Mouse (Mus musculus) ES-E14 (cell line): ENCODE data around the gene Olfr15. TPM values are rescaled to one million over a fixed set of nuclear protein-coding genes. Genes with fewer than 3 reads are reported as not detected.

Experiments
- DNase-seq: peaks from one replicate; pipeline ENCODE4 v3.0.0-alpha.2; 2013; ENCODE audit warnings: low read depth, low spot score
- H3K27ac ChIP-seq: 2 replicates; pipeline ENCODE4 v1.5.1; 2012; ENCODE audit warnings: low read depth, mild to moderate bottlenecking, low read length, moderate library complexity, mixed read lengths; ENCODE audit not compliant: poor library complexity, insufficient read depth, severe bottlenecking
- H3K36me3 ChIP-seq: 2 replicates; pipeline ENCODE4 v1.6.1; 2012; ENCODE audit warnings: mild to moderate bottlenecking, low read length, moderate library complexity, mixed read lengths; ENCODE audit not compliant: control insufficient read depth, poor library complexity, insufficient read depth, severe bottlenecking
- H3K4me1 ChIP-seq, 2 experiments: fragments of 150-350 bp in 1 of 2; sonication (generic) in 1 of 2; 2 replicates each; pipeline ENCODE4 v1.6.1; 2012; ENCODE audit warnings: low read length in 2 of 2, mild to moderate bottlenecking in 1 of 2, mixed read lengths in 1 of 2; ENCODE audit not compliant: control insufficient read depth in 2 of 2, insufficient read depth in 2 of 2, poor library complexity in 1 of 2
- H3K4me3 ChIP-seq, 2 experiments: fragments of 150-350 bp in 1 of 2; sonication (generic) in 1 of 2; 2 replicates each; pipeline ENCODE4 v1.5.1; 2012; ENCODE audit warnings: low read length in 2 of 2, low read depth in 1 of 2, mild to moderate bottlenecking in 1 of 2, mixed read lengths in 1 of 2; ENCODE audit not compliant: insufficient read depth in 1 of 2, poor library complexity in 1 of 2, severe bottlenecking in 1 of 2
- H3K9ac ChIP-seq: 2 replicates; pipeline ENCODE4 v1.6.1; 2012; ENCODE audit warnings: low read depth, mild to moderate bottlenecking, low read length, mixed read lengths; ENCODE audit not compliant: poor library complexity, insufficient read depth, severe bottlenecking
- H3K9me3 ChIP-seq: fragments of 150-350 bp; sonication (generic); 2 replicates; pipeline ENCODE4 v1.6.1; 2012; ENCODE audit warnings: low read depth, mild to moderate bottlenecking, low read length; ENCODE audit not compliant: control insufficient read depth, insufficient read depth
- CHD2 ChIP-seq: IDR thresholded peaks from 2 replicates; pipeline ENCODE4 v1.6.1; 2014; ENCODE audit warnings: mild to moderate bottlenecking, low read depth, low read length, inconsistent platforms
- HCFC1 ChIP-seq: IDR thresholded peaks from 2 replicates; pipeline ENCODE4 v1.6.1; 2012; ENCODE audit warnings: low read length, inconsistent platforms, borderline replicate concordance; ENCODE audit not compliant: insufficient read depth
- MAFK ChIP-seq: IDR thresholded peaks from 2 replicates; pipeline ENCODE4 v1.6.1; 2014; ENCODE audit warnings: mild to moderate bottlenecking, low read depth, low read length, inconsistent platforms; ENCODE audit not compliant: insufficient read depth
- ZC3H11A ChIP-seq: IDR thresholded peaks from 2 replicates; pipeline ENCODE4 v1.6.1; 2012; ENCODE audit warnings: low read depth, mild to moderate bottlenecking, inconsistent platforms, low read length, borderline replicate concordance
- ZNF384 ChIP-seq: IDR thresholded peaks from 2 replicates; pipeline ENCODE4 v1.6.1; 2012; ENCODE audit warnings: low read depth, low read length, inconsistent platforms
- in situ Hi-C, 2 experiments: fragments of 600-800 bp; cut with MboI; formaldehyde crosslinking; loops; one replicate each; pipeline ENCODE4 v1.15.1; 2025; ENCODE audit warnings: low sequenced_read_pairs in 2 of 2, inconsistent platforms in 1 of 2; ENCODE audit not compliant: unreplicated experiment in 2 of 2
- total RNA-seq: library from RNA; depleted of rRNA; stranded (reverse); fragments of 300-350 nt; gene quantifications from 2 replicates; pipeline ENCODE4 v1.2.3, GENCODE M21; 2012

Gene Olfr15
- total RNA-seq, 1 experiment: not detected

DNA sequence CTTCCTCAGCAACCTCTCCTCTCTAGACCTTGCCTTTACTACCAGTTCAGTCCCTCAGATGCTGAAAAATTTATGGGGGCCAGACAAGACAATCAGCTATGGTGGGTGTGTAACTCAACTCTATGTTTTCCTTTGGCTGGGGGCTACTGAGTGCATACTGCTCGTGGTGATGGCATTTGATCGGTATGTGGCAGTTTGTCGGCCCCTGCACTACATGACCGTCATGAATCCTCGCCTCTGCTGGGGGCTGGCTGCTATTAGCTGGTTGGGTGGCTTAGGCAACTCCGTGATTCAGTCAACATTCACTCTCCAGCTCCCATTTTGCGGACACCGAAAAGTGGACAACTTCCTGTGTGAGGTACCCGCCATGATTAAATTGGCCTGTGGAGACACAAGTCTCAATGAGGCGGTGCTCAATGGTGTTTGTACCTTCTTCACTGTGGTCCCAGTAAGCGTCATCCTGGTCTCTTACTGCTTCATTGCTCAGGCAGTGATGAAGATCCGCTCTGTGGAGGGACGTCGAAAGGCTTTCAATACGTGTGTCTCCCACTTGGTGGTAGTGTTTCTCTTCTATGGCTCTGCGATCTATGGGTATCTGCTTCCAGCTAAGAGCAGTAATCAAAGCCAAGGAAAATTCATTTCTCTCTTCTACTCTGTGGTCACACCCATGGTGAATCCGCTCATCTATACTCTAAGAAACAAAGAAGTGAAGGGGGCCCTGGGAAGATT lies 8.6 kb downstream of the Olfr15 start:
- peak overlapping the region; percentile 57; a peak in 3 of 4 replicates for H3K4me3 ChIP-seq
- peak overlapping the region; percentile 14; the same call in 1 of the 2 replicates for H3K9ac ChIP-seq
- no peaks in the 10 kb centered on the region for H3K9me3 ChIP-seq
- TF ChIP-seq CHD2: no peak
- TF ChIP-seq ZC3H11A: peak; percentile 68; the same call in 1 of the 2 replicates
- peaks cover 0 to 7% of the 10 kb centered on the region in 2 experiments; a peak in 2 of 4 replicates for H3K4me1 ChIP-seq
- DNase-seq: no peak
- no peak overlapping the region for H3K27ac ChIP-seq
- no peaks in the 10 kb centered on the region for H3K36me3 ChIP-seq
- in situ Hi-C loops: no loop called here

DNA sequence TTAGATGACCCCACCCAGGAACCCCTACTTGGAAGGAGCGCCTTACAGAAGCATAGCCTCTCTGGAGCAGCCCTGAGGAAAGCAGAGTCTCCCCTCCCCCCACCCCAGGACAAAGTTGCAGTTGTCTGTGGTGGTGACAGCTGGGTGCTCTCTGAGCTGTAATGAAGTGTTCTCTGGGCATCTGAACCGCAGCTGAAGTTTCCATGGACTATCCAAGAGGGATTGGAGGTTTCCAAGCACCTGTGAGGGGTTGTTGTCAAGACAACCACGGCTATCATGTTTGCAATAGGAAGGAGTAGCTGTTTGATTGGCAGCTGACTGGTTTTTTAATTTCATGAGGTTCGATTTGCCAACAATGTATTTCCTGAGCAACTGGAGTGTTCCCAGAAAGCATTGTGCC lies 12.3 kb downstream of the Olfr15 start:
- Histone ChIP-seq H3K4me1 (peaks cover 0 to 7% of the 10 kb centered on the region in 2 experiments; a peak in 2 of 4 replicates), H3K4me3 (no peak overlapping the region), H3K9me3 (no peaks in the 10 kb centered on the region), H3K9ac (no peak overlapping the region), H3K27ac (no peak overlapping the region), H3K36me3 (no peaks in the 10 kb centered on the region)
- TF ChIP-seq ZNF384: no peak
- no peak for TF ChIP-seq CHD2
- no peak for TF ChIP-seq MAFK
- no peak for TF ChIP-seq HCFC1
- TF ChIP-seq ZC3H11A: no peak
- DNase-seq: no peak
- in situ Hi-C loops: no loop called here

DNA sequence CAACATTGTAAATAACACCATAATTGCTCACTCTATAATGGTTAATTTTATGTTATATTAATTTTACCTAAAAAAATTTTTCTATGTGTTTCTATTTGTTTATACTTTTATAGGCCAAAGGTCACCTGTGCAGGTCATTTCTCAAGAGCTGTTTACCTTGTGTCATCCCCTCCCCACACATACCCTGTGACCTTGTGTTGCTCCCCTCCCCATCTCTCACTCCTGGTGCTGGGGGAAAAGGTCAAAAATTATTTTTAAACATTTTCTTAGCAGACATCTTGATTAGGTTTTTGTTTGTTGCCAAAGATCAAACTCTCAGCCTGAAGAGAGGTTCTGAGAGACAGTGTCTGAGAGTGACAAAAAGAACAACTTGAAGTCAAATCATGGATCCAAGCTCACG lies 13.1 kb downstream of the Olfr15 start:
- Histone ChIP-seq H3K36me3 (no peaks in the 10 kb centered on the region), H3K9ac (no peak overlapping the region), H3K9me3 (no peaks in the 10 kb centered on the region), H3K4me1 (peaks cover 0 to 8% of the 10 kb centered on the region in 2 experiments; a peak in 2 of 4 replicates), H3K4me3 (no peak overlapping the region), H3K27ac (no peak overlapping the region)
- in situ Hi-C loops: no loop called here
- TF ChIP-seq MAFK: no peak
- no peak for TF ChIP-seq ZNF384
- TF ChIP-seq CHD2: no peak
- TF ChIP-seq HCFC1: no peak
- TF ChIP-seq ZC3H11A: no peak
- DNase-seq: no peak

DNA sequence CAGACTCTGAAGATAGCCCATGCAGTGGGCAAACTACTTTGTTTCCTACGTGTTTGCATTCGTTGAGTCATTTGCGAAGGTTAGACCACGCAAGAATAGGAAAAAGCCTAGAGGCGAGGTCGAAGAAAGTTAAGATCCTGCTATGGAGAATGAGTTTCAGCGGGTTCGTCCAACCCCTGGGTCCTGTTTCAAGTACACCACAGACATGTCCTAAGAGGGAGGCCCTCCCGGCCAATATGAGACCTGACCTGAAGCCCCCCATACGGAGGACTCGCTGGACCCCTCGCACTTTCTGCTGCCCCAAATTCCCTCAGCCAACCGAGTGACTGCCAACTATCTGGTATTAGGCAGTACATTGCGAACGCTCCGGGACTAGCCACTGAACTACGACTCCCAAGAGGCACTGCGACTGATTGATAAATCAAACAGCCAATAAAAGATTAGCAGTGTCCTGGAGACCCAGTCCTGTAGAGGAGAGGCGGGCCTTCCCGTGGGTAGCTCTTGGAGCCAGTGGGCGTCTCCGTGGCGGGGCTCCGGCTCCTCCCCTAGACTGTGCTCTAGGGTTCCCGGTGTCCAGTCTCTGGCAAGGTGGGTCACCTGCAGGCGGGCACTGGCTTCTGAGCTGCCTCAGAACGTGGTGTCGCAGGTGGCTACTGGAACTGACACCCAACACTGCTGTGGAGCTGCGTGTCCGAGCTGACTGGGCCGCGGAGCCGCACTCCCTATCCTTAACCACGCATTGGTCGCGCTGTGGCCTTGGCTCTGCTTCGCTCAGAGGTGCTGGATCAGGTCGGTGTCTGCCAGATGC lies 16.2 kb downstream of the Olfr15 start, which contains the start of gene Zfp174:
Gene Zfp174 (plus strand): TSS at position 558 of the 808 bp plus-strand sequence.
- DNase-seq: peak; percentile 92
- H3K9me3 ChIP-seq: no peaks in the 10 kb centered on the region
- TF ChIP-seq HCFC1 (peak; percentile 95), MAFK (no peak), CHD2 (peak; percentile 83), ZNF384 (no peak), ZC3H11A (no peak)
- no peaks in the 10 kb centered on the region for H3K36me3 ChIP-seq
- H3K9ac ChIP-seq: peak within 1 kb of the TSS; percentile 72
- peak within 1 kb of the TSS; percentile 72 to 97 for H3K4me3 ChIP-seq
- H3K4me1 ChIP-seq: peaks cover 2 to 20% of the 10 kb centered on the region in 2 experiments; a peak in 3 of 4 replicates
- in situ Hi-C loops: no loop called here
- no peak within 1 kb of the TSS for H3K27ac ChIP-seq
